Mouse (Mus musculus): ENCODE results near the gene Synj2. TPM values are rescaled to one million over a fixed set of nuclear protein-coding genes. Genes with fewer than 3 reads are reported as not detected.

Gene Synj2
- polyA plus RNA-seq, 1 experiment from 2014 or later, result 2.5 TPM

DNA sequence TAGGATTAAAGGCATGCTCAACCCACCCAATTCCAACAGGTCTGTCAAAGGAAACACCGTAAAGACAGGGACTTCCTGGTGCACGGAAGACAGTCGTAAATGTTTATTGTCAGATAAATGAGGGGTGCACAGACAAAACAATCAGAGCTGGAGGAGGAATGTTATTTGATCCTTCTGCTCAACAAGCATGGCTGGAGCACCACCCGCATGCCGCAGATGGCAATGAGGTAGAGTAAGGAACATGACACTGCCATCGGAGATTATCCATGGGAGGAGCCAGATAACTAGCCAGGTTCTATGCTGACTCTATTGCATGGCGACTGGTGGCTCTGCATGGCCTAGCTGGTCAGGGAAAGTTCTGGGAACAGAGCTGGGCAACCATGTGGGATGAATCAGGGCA, 132.3 kb downstream of the Synj2 start:
- WGBS, result 75% methylated on average over 7 of the region's 7 CpGs
- Histone ChIP-seq H3K4me3 (no peak overlapping the region), H3K4me1 (no peaks in the 10 kb centered on the region), H3K9ac (no peak overlapping the region), H3K27me3 (no peaks in the 10 kb centered on the region), H3K36me3 (peaks cover 38% of the 10 kb centered on the region), H3K27ac (no peak overlapping the region), H3K4me2 (replicated peaks) (no peak overlapping the region), H3K9me3 (no peaks in the 10 kb centered on the region)
- no peak for ATAC-seq (ENCODE audit: insufficient number of reproducible peaks, insufficient read depth, low FRiP score, low TSS enrichment)

DNA sequence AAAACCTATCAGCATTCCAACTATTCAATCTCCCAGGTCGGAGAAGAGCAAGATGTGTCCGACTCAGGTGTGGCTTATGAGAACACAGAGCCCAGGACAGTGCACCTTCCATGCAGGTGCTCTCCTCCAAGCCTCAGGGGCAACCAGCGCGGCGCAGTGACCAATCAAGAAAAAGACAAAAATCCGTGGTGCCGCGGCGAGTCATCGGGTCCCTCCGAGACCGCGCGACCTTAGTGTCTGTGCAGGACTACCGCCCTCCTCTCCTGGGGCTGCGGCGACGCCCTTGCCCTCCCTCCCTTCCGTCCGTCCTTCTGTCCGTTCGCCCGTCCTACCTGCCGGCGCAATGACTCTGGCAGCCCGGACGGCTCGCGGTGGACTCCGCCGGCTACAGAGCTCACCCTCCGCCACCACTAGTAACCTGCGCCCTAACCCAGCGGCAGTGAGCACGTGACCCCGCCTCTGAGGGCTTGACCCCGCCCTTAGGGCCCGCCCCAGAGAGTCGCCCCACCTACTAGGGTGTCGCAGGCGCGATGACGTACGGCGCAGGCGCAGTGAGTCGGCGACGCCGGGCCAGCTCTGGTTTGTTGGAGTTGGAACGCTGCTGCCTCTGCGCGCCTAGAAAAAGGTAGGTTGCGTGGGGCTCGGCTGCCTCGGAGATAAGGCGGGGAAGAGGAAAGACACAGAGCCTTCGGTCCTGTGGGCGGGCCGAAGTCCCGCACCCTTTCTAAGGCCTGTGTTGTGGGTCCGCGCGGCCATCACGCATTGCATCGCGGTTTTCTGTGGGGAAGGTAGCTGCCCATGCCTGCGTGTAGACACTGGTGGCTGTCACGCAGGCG, 138.4 kb downstream of the Synj2 start, which contains the start of the genes Serac1 and Gtf2h5:
Gene Serac1, minus strand, starts transcription at position 455 of the 836 bp plus-strand sequence.
Gene Gtf2h5, plus strand, starts transcription at position 500 of the 836 bp plus-strand sequence.
- no peaks in the 10 kb centered on the region for H3K27me3 ChIP-seq
- H3K27ac ChIP-seq, result peak within 1 kb of the TSS; percentile 86
- H3K4me3 ChIP-seq, result peak within 1 kb of the TSS; percentile 77
- H3K4me2 ChIP-seq (replicated peaks), result peak within 1 kb of the TSS; percentile 78
- no peaks in the 10 kb centered on the region for H3K9me3 ChIP-seq
- H3K9ac ChIP-seq, result peak within 1 kb of the TSS; percentile 85
- H3K36me3 ChIP-seq, result peaks cover 17% of the 10 kb centered on the region; the same call in 1 of the 2 replicates
- ATAC-seq (ENCODE audit: insufficient number of reproducible peaks, insufficient read depth, low FRiP score, low TSS enrichment), result peak; percentile 98
- H3K4me1 ChIP-seq, result no peaks in the 10 kb centered on the region
- WGBS, result under 1% methylated on average over 70 of the region's 70 CpGs

DNA sequence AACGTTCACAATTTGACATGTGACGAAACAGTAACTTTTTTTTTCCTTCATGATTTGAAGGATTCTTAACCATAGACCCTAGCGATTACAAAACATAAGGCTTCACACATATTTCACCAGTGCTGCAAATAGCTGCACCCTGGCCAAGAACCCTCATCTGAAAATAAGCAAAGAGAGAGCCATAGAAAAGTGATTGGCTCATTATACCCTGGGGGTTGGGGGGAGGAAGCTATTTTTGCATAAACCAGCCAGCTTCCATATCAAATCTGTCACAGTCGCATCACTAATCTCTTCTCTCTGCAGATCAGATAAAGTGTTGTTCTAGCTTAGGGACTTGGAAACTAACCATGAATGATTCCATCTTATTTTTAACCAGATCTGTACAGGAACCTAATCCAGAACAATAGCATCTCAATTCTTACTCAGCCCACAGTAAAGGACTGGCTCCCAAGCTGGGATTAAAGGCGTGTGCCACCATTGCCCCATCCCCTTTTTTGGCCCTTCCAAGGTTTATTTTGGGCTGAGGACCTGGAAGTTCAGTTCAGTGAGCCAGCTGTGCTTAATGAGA, 142.3 kb downstream of the Synj2 start:
- no peak for ATAC-seq (ENCODE audit: insufficient number of reproducible peaks, insufficient read depth, low FRiP score, low TSS enrichment)
- Histone ChIP-seq H3K9me3 (no peaks in the 10 kb centered on the region), H3K4me2 (replicated peaks) (no peak overlapping the region), H3K4me3 (no peak overlapping the region), H3K27me3 (no peaks in the 10 kb centered on the region), H3K9ac (no peak overlapping the region), H3K36me3 (peaks cover 38% of the 10 kb centered on the region), H3K4me1 (no peaks in the 10 kb centered on the region), H3K27ac (no peak overlapping the region)
- WGBS, result 85% methylated on average over 5 of the region's 5 CpGs

GRCm38 (mm10) chr17:6091604-6092003, 150.5 kb downstream of the Synj2 start:
- no peak for ATAC-seq (ENCODE audit: insufficient number of reproducible peaks, insufficient read depth, low FRiP score, low TSS enrichment)
- Histone ChIP-seq H3K27me3 (no peaks in the 10 kb centered on the region), H3K27ac (no peak overlapping the region), H3K4me2 (replicated peaks) (no peak overlapping the region), H3K4me1 (no peaks in the 10 kb centered on the region), H3K4me3 (no peak overlapping the region), H3K9me3 (no peaks in the 10 kb centered on the region), H3K36me3 (peaks cover 14% of the 10 kb centered on the region; the same call in 1 of the 2 replicates), H3K9ac (no peak overlapping the region)
- WGBS, result 90% methylated on average over 6 of the region's 6 CpGs

Other genes starting within 250 kb of the Synj2 start
- 31.7 and 33.3 TPM in 2 replicates for gene Snx9, start 100.0 kb upstream of the Synj2 start, polyA plus RNA-seq (2016; fragmentation: Nextera tagmentation; extraction: Ambion mirVana)
- 9.0 and 9.7 TPM in 2 replicates for gene Serac1, start 138.5 kb downstream of the Synj2 start, polyA plus RNA-seq (2016; fragmentation: Nextera tagmentation; extraction: Ambion mirVana)
- gene Gtf2h5, start 138.5 kb downstream of the Synj2 start, polyA plus RNA-seq (2016; fragmentation: Nextera tagmentation; extraction: Ambion mirVana), result 167 and 178 TPM in 2 replicates
- 99.4 and 103 TPM in 2 replicates for gene Tulp4, start 165.2 kb downstream of the Synj2 start, polyA plus RNA-seq (2016; fragmentation: Nextera tagmentation; extraction: Ambion mirVana)